Mouse (Mus musculus) myocyte (in vitro differentiated cells): ENCODE data around the gene Crtc3. TPM values are rescaled to one million over a fixed set of nuclear protein-coding genes. Genes with fewer than 3 reads are reported as not detected.

Experiments
- H3K27me3 ChIP-seq: one replicate; pipeline ENCODE4 v1.6.1; 2011; ENCODE audit not compliant: control insufficient read depth, insufficient read depth, insufficient read length
- H3K36me3 ChIP-seq: one replicate; pipeline ENCODE4 v1.6.1; 2011; ENCODE audit not compliant: control insufficient read depth, insufficient read depth
- H3K4me2 ChIP-seq: one replicate; pipeline ENCODE4 v1.6.1; 2011; ENCODE audit warnings: low read depth, control low read depth
- H3K4me3 ChIP-seq: one replicate; pipeline ENCODE4 v1.5.1; 2011; ENCODE audit warnings: mild to moderate bottlenecking, control low read depth, moderate library complexity
- H3K79me2 ChIP-seq: one replicate; pipeline ENCODE4 v1.6.1; 2011; ENCODE audit not compliant: control insufficient read depth, insufficient read depth
- H3ac ChIP-seq: one replicate; pipeline ENCODE4 v1.6.1; 2011; ENCODE audit not compliant: control insufficient read depth, insufficient read length
- CEBPB ChIP-seq: IDR thresholded peaks from 2 replicates; pipeline ENCODE4 v1.6.1; 2011; ENCODE audit warnings: mild to moderate bottlenecking, moderate library complexity; ENCODE audit not compliant: poor library complexity, insufficient read depth, severe bottlenecking
- E2F4 ChIP-seq: IDR thresholded peaks from one replicate; pipeline ENCODE4 v1.6.1; 2011; ENCODE audit warnings: mild to moderate bottlenecking, control low read depth, moderate library complexity; ENCODE audit not compliant: insufficient read depth
- MAX ChIP-seq: IDR thresholded peaks from one replicate; pipeline ENCODE4 v1.6.1; 2011; ENCODE audit warnings: low read depth, mild to moderate bottlenecking, control low read depth
- MYOD1 ChIP-seq, 3 experiments: IDR thresholded peaks; one replicate each; pipeline ENCODE4 v1.6.1; 2011; ENCODE audit warnings: control low read depth in 2 of 3, low read depth in 2 of 3, mild to moderate bottlenecking in 2 of 3, moderate library complexity in 1 of 3; ENCODE audit not compliant: insufficient read length in 2 of 3, control insufficient read depth in 1 of 3
- MYOG ChIP-seq, 3 experiments: IDR thresholded peaks; one replicate each; pipeline ENCODE4 v1.6.1; 2011; ENCODE audit warnings: control low read depth in 2 of 3, low read depth in 2 of 3, mild to moderate bottlenecking in 2 of 3; ENCODE audit not compliant: insufficient read length in 2 of 3, control insufficient read depth in 1 of 3, insufficient read depth in 1 of 3
- POLR2A ChIP-seq: IDR thresholded peaks from one replicate; pipeline ENCODE4 v1.6.1; 2011; ENCODE audit warnings: low read depth, mild to moderate bottlenecking, control low read depth, moderate library complexity; ENCODE audit not compliant: insufficient read length
- POLR2AphosphoS2 ChIP-seq: IDR thresholded peaks from one replicate; pipeline ENCODE4 v1.6.1; 2011; ENCODE audit warnings: low read depth, control low read depth; ENCODE audit not compliant: insufficient read length
- REST ChIP-seq: IDR thresholded peaks from one replicate; pipeline ENCODE4 v1.6.1; 2011; ENCODE audit warnings: mild to moderate bottlenecking, control low read depth, moderate library complexity; ENCODE audit not compliant: insufficient read depth, insufficient read length
- SRF ChIP-seq: IDR thresholded peaks from one replicate; pipeline ENCODE4 v1.6.1; 2011; ENCODE audit warnings: low read depth; ENCODE audit not compliant: control insufficient read depth, insufficient read length
- TCF12 ChIP-seq: IDR thresholded peaks from one replicate; pipeline ENCODE4 v1.6.1; 2011; ENCODE audit warnings: mild to moderate bottlenecking, control low read depth; ENCODE audit not compliant: poor library complexity, insufficient read depth, severe bottlenecking
- TCF3 ChIP-seq: IDR thresholded peaks from one replicate; pipeline ENCODE4 v1.6.1; 2011; ENCODE audit warnings: low read depth, control low read depth; ENCODE audit not compliant: insufficient read length
- USF1 ChIP-seq: IDR thresholded peaks from one replicate; pipeline ENCODE4 v1.6.1; 2011; ENCODE audit warnings: low read depth, mild to moderate bottlenecking, control low read depth, moderate library complexity
- polyA plus RNA-seq: library from polyadenylated mRNA; unstranded; fragments of >200 nt; fragmentation: generic; extraction: Trizol; gene quantifications from one replicate; pipeline ENCODE4 v1.2.1, GENCODE M21; 2012; ENCODE audit warnings: missing spikeins

Gene Crtc3
- polyA plus RNA-seq, 1 experiment = 6.4 TPM

DNA sequence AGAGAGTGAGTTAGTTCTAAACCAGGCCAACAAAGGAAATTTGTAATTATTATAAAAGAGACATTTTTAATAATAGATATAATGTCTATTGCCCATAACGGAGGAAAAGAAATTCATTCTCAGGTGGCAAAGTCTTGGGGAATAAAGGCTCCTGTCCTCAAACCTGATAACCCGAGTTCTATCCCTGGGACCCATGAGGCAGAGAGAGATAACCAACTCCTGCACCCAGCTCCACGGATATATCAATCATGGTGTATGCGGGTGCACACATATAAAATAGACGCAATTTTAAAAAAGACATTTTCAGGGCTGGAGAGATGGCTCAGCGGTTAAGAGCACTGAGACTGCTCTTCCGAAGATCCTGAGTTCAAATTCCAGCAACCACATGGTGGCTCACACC lies 30.9 kb upstream of the Crtc3 start:
- Histone ChIP-seq H3K4me3 (no peak overlapping the region), H3ac (no peak overlapping the region), H3K36me3 (peaks cover 72% of the 10 kb centered on the region), H3K4me2 (no peak overlapping the region), H3K27me3 (no peaks in the 10 kb centered on the region), H3K79me2 (no peaks in the 10 kb centered on the region)
- TF ChIP-seq TCF3 (no peak), TCF12 (no peak), REST (no peak), MAX (no peak), CEBPB (no peak), POLR2AphosphoS2 (no peak), E2F4 (no peak), SRF (no peak), USF1 (no peak), MYOD1 (IDR thresholded peaks at IDR 0.05; ENCODE audit: control insufficient read depth in 1 of 3, insufficient read length in 2 of 3, low read depth in 2 of 3) (no peak), MYOG (IDR thresholded peaks at IDR 0.05; ENCODE audit: control insufficient read depth in 1 of 3, insufficient read depth in 1 of 3, insufficient read length in 2 of 3, low read depth in 2 of 3) (no peak), POLR2A (no peak)

DNA sequence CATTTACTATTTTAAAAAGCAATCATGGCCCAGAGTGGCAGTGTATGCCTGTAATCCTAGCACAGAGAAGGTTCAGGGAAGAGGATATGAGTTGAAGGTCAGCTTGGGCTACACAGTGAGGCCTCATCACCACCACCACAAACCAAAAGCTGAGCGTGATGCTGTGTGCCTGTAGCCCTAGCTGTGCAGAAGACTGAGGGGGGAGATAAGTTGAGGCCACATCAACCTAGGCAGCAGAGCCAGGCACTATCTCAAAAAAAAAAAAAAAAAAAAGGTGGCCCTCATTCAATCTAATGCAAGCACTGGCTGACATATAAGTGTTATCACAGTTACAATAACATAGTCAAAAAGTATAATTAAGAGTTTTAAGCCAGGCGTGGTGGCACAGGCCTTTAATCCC lies 30.4 kb upstream of the Crtc3 start:
- Histone ChIP-seq H3K4me3 (no peak overlapping the region), H3ac (no peak overlapping the region), H3K36me3 (peaks cover 74% of the 10 kb centered on the region), H3K27me3 (no peaks in the 10 kb centered on the region), H3K4me2 (no peak overlapping the region), H3K79me2 (no peaks in the 10 kb centered on the region)
- TF ChIP-seq MAX = no peak
- TF ChIP-seq USF1 = no peak
- TF ChIP-seq MYOD1 (IDR thresholded peaks at IDR 0.05; ENCODE audit: control insufficient read depth in 1 of 3, insufficient read length in 2 of 3, low read depth in 2 of 3) = no peak
- TF ChIP-seq REST = no peak
- TF ChIP-seq POLR2A = no peak
- TF ChIP-seq TCF3 = no peak
- TF ChIP-seq CEBPB = no peak
- no peak for TF ChIP-seq SRF
- TF ChIP-seq E2F4 = no peak
- no peak for TF ChIP-seq TCF12
- TF ChIP-seq MYOG (IDR thresholded peaks at IDR 0.05; ENCODE audit: control insufficient read depth in 1 of 3, insufficient read depth in 1 of 3, insufficient read length in 2 of 3, low read depth in 2 of 3) = no peak
- no peak for TF ChIP-seq POLR2AphosphoS2

GRCm38 (mm10) chr7:80718471-80718870 lies 29.8 kb upstream of the Crtc3 start:
- no peak for TF ChIP-seq CEBPB
- no peak for TF ChIP-seq REST
- TF ChIP-seq POLR2AphosphoS2 = peak; percentile 22
- Histone ChIP-seq H3K27me3 (no peaks in the 10 kb centered on the region), H3K4me2 (no peak overlapping the region)

GRCm38 (mm10) chr7:80716758-80717157 lies 28.1 kb upstream of the Crtc3 start:
- Histone ChIP-seq H3K36me3 (peaks cover 75% of the 10 kb centered on the region), H3K4me3 (no peak overlapping the region), H3K79me2 (no peaks in the 10 kb centered on the region), H3ac (no peak overlapping the region), H3K27me3 (no peaks in the 10 kb centered on the region), H3K4me2 (no peak overlapping the region)
- TF ChIP-seq TCF12 = no peak
- no peak for TF ChIP-seq CEBPB
- TF ChIP-seq TCF3 = no peak
- no peak for TF ChIP-seq USF1
- TF ChIP-seq SRF = no peak
- TF ChIP-seq MYOG (IDR thresholded peaks at IDR 0.05; ENCODE audit: control insufficient read depth in 1 of 3, insufficient read depth in 1 of 3, insufficient read length in 2 of 3, low read depth in 2 of 3) = no peak
- no peak for TF ChIP-seq MYOD1 (IDR thresholded peaks at IDR 0.05; ENCODE audit: control insufficient read depth in 1 of 3, insufficient read length in 2 of 3, low read depth in 2 of 3)
- TF ChIP-seq E2F4 = no peak
- TF ChIP-seq POLR2A = no peak
- no peak for TF ChIP-seq POLR2AphosphoS2
- no peak for TF ChIP-seq REST
- no peak for TF ChIP-seq MAX

More at GRCm38 (mm10) chr7:80718471-80718870, 29.8 kb upstream of the Crtc3 start:
- Histone ChIP-seq H3K79me2 (no peaks in the 10 kb centered on the region), H3ac (no peak overlapping the region), H3K36me3 (peaks cover 73% of the 10 kb centered on the region), H3K4me3 (no peak overlapping the region)

- H3K27me3 ChIP-seq = no peaks in the 10 kb centered on the region
- peaks cover 79% of the 10 kb centered on the region for H3K36me3 ChIP-seq
- no peaks in the 10 kb centered on the region for H3K79me2 ChIP-seq
- H3ac ChIP-seq = no peak overlapping the region
- TF ChIP-seq POLR2AphosphoS2 = no peak
- no peak for TF ChIP-seq CEBPB
- TF ChIP-seq MYOD1 (IDR thresholded peaks at IDR 0.05; ENCODE audit: control insufficient read depth in 1 of 3, insufficient read length in 2 of 3, low read depth in 2 of 3) = no peak
- peak overlapping the region; percentile 29 for H3K4me2 ChIP-seq
- no peak overlapping the region for H3K4me3 ChIP-seq
Measured at GRCm38 (mm10) chr7:80715306-80715705, 26.6 kb upstream of the Crtc3 start.
